Mouse (Mus musculus) left cerebral cortex, adult 18-20 months (tissue): ENCODE results near the gene Cxcl5. TPM values are rescaled to one million over a fixed set of nuclear protein-coding genes. Genes with fewer than 3 reads are reported as not detected.
A peak's percentile ranks its signal among the peaks of the same experiment; 100 is the strongest.
"Not testable (repeated sequence)": the region's sequence is repeated elsewhere in the genome, so short reads cannot be mapped to it uniquely, and the experiment has no call there.

Experiments used
- DNase-seq, 2 experiments: peaks; one replicate each; pipeline ENCODE4 v3.0.0; 2021 to 2022; ENCODE audit warnings: low spot score in 2 of 2, mixed read lengths in 1 of 2
- microRNA-seq, 2 experiments: library from miRNA; unstranded; fragments of <30 nt; microRNA quantifications; one replicate each; pipeline ENCODE4 v1.2.0; 2021
- total RNA-seq, 2 experiments: library from RNA; stranded (reverse); gene quantifications; 2 replicates each; pipeline ENCODE4 v1.2.3; 2021

Cxcl5 gene
- total RNA-seq, 2 experiments from 2014 or later, result 0.23 to 0.42 TPM

DNA sequence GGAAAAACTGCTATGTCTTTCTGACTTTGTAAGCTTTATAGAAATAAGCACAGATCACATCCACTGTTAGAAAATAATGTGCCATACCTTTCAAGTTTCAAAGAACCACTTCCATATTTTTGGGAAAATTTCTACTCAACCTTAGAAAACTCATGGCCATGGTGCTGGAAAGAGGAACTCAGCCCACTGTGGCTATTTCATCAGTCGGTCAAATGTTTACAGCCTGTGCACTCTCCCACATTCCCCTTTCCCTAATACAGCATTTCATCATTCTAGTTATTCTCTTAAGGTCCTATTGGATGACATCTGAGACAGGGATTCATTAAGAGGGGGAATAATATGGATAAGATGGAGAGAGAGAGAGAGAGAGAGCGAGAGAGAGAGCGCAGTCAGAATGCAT, 24.5 kb downstream of the Cxcl5 start:
- no peak for DNase-seq

DNA sequence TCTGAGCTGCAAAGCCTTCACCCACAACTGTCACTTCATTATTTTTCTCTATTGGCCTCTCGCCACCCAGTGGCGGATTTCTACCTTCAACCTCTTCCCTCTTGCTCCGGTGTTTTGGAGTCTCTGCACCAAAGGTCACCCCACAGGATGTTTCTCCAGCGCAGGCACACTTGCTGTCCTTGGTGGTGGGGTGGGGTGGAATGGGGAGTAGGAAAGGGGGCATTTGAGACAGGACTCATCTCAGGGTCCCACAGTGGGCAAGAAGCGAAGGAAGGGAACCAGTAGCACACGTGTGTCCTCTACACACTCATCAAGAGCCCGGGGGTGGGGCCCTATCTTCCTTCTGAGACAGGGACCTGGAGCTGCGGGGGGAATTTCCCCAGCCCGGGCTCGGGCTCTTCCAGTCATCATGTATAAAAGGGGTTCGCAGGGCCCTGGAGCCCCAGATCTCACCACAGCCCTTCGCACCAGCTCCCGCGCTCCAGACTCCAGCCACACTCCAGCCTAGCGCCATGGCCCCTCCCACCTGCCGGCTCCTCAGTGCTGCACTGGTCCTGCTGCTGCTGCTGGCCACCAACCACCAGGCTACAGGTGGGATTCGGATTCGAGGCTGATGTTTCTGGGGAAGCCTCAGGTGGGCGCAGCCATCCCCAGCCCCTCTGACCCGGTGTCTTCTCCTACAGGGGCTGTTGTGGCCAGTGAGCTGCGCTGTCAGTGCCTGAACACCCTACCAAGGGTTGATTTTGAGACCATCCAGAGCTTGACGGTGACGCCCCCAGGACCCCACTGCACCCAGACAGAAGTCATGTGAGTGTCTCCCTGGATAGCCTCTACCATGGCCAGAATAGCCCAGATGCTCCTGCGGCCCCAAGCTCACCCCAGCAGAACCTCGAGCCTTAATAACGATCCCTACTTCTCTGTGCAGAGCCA, 26.8 kb downstream of the Cxcl5 start, which contains the start of gene Cxcl3:
TSS of gene Cxcl3 (plus strand) at position 445 of the 930 bp plus-strand sequence.
- peak in 1 of 2 experiments; percentile 7 for DNase-seq

DNA sequence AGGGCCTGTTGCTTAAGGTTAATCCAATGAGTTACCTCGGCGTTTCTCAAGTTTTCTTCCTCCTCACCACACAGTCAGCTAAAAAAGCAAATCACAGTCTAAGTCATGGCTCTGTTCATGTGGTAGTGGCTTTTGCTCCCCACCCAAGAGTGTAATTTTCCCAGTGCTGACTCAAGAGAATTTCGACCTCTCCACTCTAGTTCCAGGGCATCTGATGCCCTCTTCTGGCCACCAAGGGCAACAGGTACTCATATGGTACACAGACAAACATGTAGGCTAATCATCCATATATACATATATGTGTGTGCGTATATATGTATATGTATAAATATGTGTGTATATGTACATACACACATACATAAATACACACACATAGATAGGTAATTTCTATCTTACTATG, 29.0 kb downstream of the Cxcl5 start:
- DNase-seq, result no peak

DNA sequence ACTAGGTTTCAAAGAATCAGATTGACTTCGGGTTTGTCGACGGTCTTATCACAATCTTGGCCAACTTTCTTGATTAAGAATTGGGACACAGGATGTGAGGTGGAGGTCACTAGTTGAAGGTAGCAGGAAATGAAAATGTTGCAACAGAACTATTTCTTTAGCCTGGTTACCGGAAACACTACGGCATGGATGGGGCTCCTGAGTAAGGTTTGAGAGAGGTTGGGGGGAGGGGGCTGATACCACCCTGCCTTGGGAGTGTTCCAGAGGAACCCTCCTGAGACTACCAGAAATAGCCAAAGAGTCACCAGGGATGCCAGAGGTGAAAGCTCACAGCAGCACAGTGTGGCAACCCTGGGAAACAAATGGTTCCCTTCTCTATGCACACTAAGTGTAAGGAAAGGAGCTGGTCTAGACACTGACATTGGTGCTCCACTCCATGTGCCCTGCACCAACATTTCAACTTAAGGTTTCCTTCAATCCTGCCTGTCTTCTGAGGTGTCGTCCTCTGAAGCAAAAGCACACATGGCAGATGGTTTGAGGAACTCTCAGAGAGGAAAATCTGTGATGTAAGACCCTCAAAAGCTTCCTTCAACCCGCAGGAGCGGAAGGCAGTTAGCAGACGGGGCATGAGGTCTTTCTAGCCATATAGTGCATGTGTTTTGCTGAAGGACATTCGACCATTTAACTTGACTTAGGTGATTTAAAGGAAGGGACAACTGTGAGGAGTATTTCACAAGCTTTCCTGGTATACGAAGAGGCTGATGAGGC, 30.3 kb downstream of the Cxcl5 start:
- DNase-seq, result no peak

DNA sequence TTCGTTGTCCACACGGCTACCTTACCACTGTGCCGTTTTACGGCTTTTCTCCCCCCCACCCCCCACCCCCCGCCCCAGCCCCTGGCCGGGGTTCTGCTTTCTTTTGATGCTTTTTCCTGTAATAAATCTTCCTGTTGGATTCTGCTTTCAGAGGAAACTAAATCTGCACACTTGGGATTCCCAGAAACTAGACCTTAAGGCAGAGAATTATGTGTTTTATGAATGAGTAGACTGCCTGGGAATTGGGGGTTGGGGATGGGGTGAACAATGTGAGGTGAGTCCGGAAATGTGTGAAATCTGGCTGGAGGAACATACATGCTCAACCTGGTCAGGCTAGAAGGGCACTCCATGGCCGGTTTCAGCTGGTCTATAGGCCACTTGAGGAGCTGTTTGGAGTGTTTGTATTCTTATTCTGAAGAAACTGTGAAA, 30.9 kb downstream of the Cxcl5 start:
- DNase-seq, result no peak

DNA sequence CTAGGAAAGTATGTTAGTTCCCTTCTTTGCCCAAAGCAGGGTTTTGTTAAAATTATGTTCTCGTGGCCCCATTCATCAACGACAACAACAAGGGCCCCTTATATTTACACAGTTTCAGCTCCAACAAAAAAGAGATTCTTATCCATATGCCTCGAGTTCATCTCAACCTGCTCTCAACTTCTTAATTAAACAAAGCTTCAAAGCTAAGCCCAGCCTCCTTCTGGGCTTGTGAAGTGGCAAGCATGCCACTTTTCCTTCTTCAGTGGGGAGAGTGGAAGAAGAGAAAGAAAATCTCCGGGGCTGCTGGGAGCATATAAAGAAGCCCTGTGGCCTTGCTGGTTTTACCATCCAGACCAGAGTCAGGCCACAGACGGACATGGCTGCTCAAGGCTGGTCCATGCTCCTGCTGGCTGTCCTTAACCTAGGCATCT, 35.0 kb downstream of the Cxcl5 start, which contains the start of gene Cxcl15:
TSS of gene Cxcl15 (plus strand) at position 340 of the 431 bp plus-strand sequence.
- no peak for DNase-seq

DNA sequence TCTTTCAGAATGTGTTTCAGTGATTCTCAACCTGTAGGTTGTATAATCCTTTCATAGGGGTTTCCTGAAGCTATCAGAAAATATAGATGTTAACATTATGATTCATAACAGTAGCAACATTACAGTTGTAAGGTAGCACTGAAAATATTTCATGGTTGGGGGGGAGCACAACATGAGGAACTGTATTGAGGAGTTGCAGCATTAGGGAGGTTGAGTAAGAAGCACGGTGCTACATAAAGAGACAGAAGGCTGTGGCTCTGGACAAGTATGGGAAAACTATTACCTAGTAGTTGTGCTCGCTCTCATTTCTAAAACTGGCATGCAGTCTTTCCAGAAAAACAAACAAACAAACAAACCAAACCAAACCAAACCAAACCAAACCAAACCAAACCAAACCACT, 36.2 kb downstream of the Cxcl5 start:
- DNase-seq, result not testable (repeated sequence)

DNA sequence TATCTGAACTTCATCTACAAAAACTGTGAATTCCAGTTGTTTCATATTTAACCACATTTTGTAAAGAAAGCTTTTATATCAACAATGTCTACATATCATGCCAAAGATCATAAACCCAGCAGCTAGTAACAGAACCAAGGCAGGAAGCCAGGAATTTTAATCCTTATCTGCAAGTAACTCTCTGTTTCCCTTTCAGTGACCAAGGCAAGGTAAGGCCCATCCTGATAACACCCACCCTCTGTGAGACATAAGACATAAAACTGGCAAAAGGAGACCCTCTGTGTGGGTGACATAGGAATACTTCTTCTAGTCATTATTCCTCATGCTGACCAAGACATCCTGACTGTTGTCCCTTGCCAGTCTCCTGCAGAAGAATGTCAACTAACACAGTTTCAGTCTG, 45.4 kb downstream of the Cxcl5 start:
- no peak for DNase-seq

DNA sequence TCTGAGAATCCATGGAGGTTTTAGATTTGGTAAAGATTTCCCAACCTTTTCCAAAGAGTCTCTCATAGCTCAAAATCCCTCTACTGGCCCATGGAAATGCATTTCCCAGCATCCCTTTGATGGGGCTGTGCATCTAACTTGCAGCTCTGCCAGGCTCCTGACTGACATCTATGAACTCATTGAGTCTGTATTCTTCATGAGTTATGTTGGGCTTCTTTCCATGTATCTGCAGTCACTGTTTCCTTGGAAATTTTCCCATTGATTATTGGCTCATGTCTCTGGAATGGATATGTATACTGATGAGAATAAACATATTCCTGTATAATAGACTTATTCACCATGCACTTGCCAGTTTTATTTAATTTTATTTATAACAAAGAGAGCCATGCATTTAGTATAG, 46.9 kb downstream of the Cxcl5 start:
- no peak for DNase-seq

DNA sequence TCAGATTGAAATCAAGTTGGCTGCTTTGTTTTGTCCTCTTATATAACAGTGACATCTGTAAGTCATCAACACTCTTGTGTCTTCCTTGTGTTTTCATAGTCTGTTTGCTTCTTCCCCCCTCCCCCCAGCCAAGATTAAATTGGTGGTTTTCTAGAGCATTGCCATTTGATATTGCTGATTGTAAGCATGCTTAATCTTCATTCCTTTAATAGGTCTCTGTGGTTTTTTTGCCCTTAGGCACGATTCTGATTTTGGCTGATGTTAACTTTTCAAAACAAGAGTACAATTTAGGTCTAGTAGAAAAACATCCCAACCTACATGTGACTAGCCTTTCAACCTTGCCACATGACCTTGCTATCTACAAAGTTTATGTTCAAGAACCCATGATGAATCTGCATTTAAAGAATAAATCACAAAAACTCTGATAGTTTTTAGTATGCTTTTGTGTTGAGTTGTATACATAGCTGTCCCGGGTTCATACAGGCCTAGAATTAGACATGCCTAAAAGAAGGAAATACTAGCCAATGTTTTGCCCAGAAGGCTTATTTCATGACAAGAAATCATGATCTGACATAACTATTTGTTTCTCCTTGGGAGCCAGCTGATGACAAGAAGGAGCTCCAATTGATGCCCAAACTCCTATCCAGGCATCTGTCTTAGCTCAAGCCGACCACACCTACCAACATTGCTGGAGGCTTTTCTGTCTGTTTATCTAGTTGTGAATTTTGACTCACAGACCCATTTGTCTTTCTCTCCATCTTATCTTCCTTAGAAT, 48.2 kb downstream of the Cxcl5 start:
- no peak for DNase-seq

Small RNA genes within 50 kb of the gene (microRNA-seq; reads per million reads assigned to microRNA genes)
- 0 reads per million in 2 experiments for gene Gm24322

Other genes with a start within 250 kb of the Cxcl5 start
- not detected for gene Afm, start 240.4 kb upstream of the Cxcl5 start, total RNA-seq
- under 1 TPM in 1 of 2 experiments, not detected in 1; 0.16 TPM for gene 5830473C10Rik, start 198.3 kb upstream of the Cxcl5 start, total RNA-seq
- gene Rassf6, start 118.7 kb upstream of the Cxcl5 start, total RNA-seq, result 1 to 10 TPM; 2.4 to 2.5 TPM
- gene Ppbp, start 9.2 kb downstream of the Cxcl5 start, total RNA-seq, result under 1 TPM; 0.46 to 0.63 TPM
- 1 to 10 TPM; 4.4 to 5.0 TPM for gene Pf4, start 13.1 kb downstream of the Cxcl5 start, total RNA-seq
- gene Cxcl3, start 26.7 kb downstream of the Cxcl5 start, total RNA-seq, result not detected
- not detected for gene Cxcl15, start 35.2 kb downstream of the Cxcl5 start, total RNA-seq
- gene Cxcl1, start 131.9 kb downstream of the Cxcl5 start, total RNA-seq, result not detected
- not detected for gene Cxcl2, start 144.5 kb downstream of the Cxcl5 start, total RNA-seq
- gene Mthfd2l, start 171.8 kb downstream of the Cxcl5 start, total RNA-seq, result 10 to 100 TPM; 16.4 to 17.1 TPM